Mouse (Mus musculus) intestine, embryonic 15.5 days (tissue): ENCODE measurements at regions not wholly inside any gene's neighbourhood (a gene's known extent, or its start where the extent isn't known, plus 50 kb on each side); places are given as distances from the start of the nearest gene placed in this dataset.

ENCODE experiments used
- ATAC-seq: fragments of 200-750 bp; cut with Nextera tagmentation; 2 replicates; pipeline ENCODE4 v1.8.0; 2017; ENCODE audit warnings: moderate TSS enrichment, moderate library complexity
- H3K27ac ChIP-seq: fragments of 300-500 bp; sonication (generic); 2 replicates; pipeline ENCODE4 v1.5.1; 2015; ENCODE audit warnings: mild to moderate bottlenecking, inconsistent platforms
- H3K27me3 ChIP-seq: fragments of 300-500 bp; sonication (generic); replicated peaks from 2 replicates; pipeline ENCODE4 v1.6.1; 2015; ENCODE audit warnings: inconsistent platforms
- H3K36me3 ChIP-seq: fragments of 300-500 bp; sonication (generic); 2 replicates; pipeline ENCODE4 v1.6.1; 2015; ENCODE audit warnings: inconsistent platforms
- H3K4me1 ChIP-seq: fragments of 300-500 bp; sonication (generic); replicated peaks from 2 replicates; pipeline ENCODE4 v1.6.1; 2015; ENCODE audit warnings: inconsistent platforms
- H3K4me2 ChIP-seq: fragments of 300-500 bp; sonication (generic); replicated peaks from 2 replicates; pipeline ENCODE4 v1.6.1; 2015; ENCODE audit warnings: mild to moderate bottlenecking, inconsistent platforms
- H3K4me3 ChIP-seq: fragments of 300-500 bp; sonication (generic); replicated peaks from 2 replicates; pipeline ENCODE4 v1.5.1; 2015; ENCODE audit warnings: inconsistent platforms
- H3K9ac ChIP-seq: fragments of 300-500 bp; sonication (generic); 2 replicates; pipeline ENCODE4 v1.6.1; 2015; ENCODE audit warnings: inconsistent platforms
- H3K9me3 ChIP-seq: fragments of 300-500 bp; sonication (generic); 2 replicates; pipeline ENCODE4 v1.6.1; 2016; ENCODE audit warnings: inconsistent platforms
- WGBS: fragments of 180-500 bp; shearing (Covaris S2); methylation state at CpG from one replicate; pipeline ENCODE4 v1.1.7; 2015; 5-methylcytosine and 5-hydroxymethylcytosine counted together

- Histone ChIP-seq H3K4me3 (no peak overlapping the region), H3K4me2 (no peak overlapping the region), H3K9ac (no peak overlapping the region), H3K27me3 (no peaks in the 10 kb centered on the region), H3K9me3 (no peaks in the 10 kb centered on the region), H3K4me1 (peaks cover 13% of the 10 kb centered on the region; the same call in 1 of the 2 replicates), H3K36me3 (no peaks in the 10 kb centered on the region), H3K27ac (no peak overlapping the region)
- no peak for ATAC-seq
- WGBS: 63% methylated on average over 1 of the region's 1 CpGs
These were observed 83.8 kb downstream of the Eif4e start for GRCm38 (mm10) chr3:138609749-138610148.

GRCm38 (mm10) chr3:138612884-138613653 lies 87.1 kb downstream of the Eif4e start:
- Histone ChIP-seq H3K36me3 (no peaks in the 10 kb centered on the region), H3K4me3 (no peak overlapping the region), H3K9ac (no peak overlapping the region), H3K4me1 (peaks cover 11% of the 10 kb centered on the region; the same call in 1 of the 2 replicates), H3K27ac (no peak overlapping the region), H3K27me3 (no peaks in the 10 kb centered on the region), H3K9me3 (no peaks in the 10 kb centered on the region), H3K4me2 (0 out of 2 replicates have a peak overlapping the region, but pooled peaks have one; percentile 18)
- WGBS: 42% methylated on average over 9 of the region's 9 CpGs
- peak; percentile 69 for ATAC-seq

DNA sequence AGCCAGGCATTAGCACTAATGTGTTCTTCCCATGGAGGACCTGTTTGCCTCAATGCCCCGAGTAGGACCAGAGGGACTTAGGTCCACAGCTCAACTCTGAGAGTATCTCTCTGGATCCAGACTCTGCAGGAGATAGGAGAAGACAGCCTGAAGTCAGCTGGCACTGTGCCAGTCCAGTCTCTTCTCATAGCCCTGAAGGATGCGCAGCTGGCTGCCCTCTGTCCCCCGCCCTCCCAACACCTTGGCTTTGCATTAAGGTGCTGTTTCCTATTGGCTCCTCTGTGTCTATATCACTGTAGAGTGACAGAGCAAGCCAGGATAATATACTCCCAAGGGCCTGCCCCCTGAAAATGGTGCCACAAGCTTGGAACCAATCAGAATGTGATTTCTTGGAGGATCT lies 87.7 kb downstream of the Eif4e start:
- peak; percentile 23; the same call in 1 of the 2 replicates for ATAC-seq
- Histone ChIP-seq H3K4me3 (no peak overlapping the region), H3K4me2 (no peak overlapping the region), H3K27ac (no peak overlapping the region), H3K9ac (no peak overlapping the region), H3K27me3 (no peaks in the 10 kb centered on the region), H3K36me3 (no peaks in the 10 kb centered on the region), H3K9me3 (no peaks in the 10 kb centered on the region), H3K4me1 (peaks cover 11% of the 10 kb centered on the region; the same call in 1 of the 2 replicates)
- WGBS: 84% methylated on average over 3 of the region's 3 CpGs

DNA sequence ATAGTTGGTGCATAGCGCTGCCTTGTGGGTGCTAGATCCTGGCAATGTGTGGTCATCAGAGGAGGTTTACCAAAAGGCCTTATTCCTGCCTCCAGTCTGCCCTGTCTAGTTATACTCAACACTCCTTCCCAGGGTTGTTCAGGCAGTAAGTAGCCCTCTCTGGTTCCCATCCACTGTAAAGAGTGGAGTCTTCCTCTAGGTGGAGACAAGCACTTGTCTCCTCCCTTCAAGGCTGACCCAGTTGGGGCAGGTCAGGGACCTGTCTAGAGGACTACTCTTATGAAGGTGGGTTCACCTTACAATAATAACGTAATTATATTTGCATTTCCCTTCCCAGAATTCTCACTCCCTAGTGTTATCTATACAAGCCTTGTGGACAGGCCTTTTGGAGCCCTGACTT lies 88.9 kb downstream of the Eif4e start:
- no peak for ATAC-seq
- Histone ChIP-seq H3K9me3 (no peaks in the 10 kb centered on the region), H3K4me3 (no peak overlapping the region), H3K4me2 (no peak overlapping the region), H3K36me3 (no peaks in the 10 kb centered on the region), H3K9ac (no peak overlapping the region), H3K27me3 (no peaks in the 10 kb centered on the region), H3K4me1 (peaks cover 11% of the 10 kb centered on the region; the same call in 1 of the 2 replicates), H3K27ac (no peak overlapping the region)
- WGBS: 86% methylated on average over 2 of the region's 2 CpGs

GRCm38 (mm10) chr3:138620263-138620662 lies 94.3 kb downstream of the Eif4e start:
- no peak overlapping the region for H3K4me3 ChIP-seq
- ATAC-seq: no peak
- WGBS: 83% methylated on average over 4 of the region's 4 CpGs

GRCm38 (mm10) chr3:138624128-138624527 lies 98.1 kb downstream of the Eif4e start:
- H3K9me3 ChIP-seq: no peaks in the 10 kb centered on the region
- H3K4me3 ChIP-seq: no peak overlapping the region
- no peaks in the 10 kb centered on the region for H3K27me3 ChIP-seq
- ATAC-seq: no peak
- no peaks in the 10 kb centered on the region for H3K36me3 ChIP-seq
- no peak overlapping the region for H3K4me2 ChIP-seq
- 79% methylated on average over 2 of the region's 2 CpGs for WGBS
- no peaks in the 10 kb centered on the region for H3K4me1 ChIP-seq
- no peak overlapping the region for H3K9ac ChIP-seq
- no peak overlapping the region for H3K27ac ChIP-seq

More at GRCm38 (mm10) chr3:138620263-138620662, 94.3 kb downstream of the Eif4e start:
- Histone ChIP-seq H3K27ac (no peak overlapping the region), H3K9ac (no peak overlapping the region), H3K27me3 (no peaks in the 10 kb centered on the region), H3K9me3 (no peaks in the 10 kb centered on the region), H3K4me1 (no peaks in the 10 kb centered on the region), H3K36me3 (no peaks in the 10 kb centered on the region), H3K4me2 (no peak overlapping the region)

GRCm38 (mm10) chr3:138626230-138626629 lies 100.3 kb downstream of the Eif4e start:
- Histone ChIP-seq H3K36me3 (no peaks in the 10 kb centered on the region), H3K4me2 (no peak overlapping the region), H3K27me3 (no peaks in the 10 kb centered on the region), H3K9ac (no peak overlapping the region), H3K4me3 (no peak overlapping the region), H3K9me3 (no peaks in the 10 kb centered on the region), H3K4me1 (no peaks in the 10 kb centered on the region), H3K27ac (no peak overlapping the region)
- WGBS: 81% methylated on average over 4 of the region's 4 CpGs
- ATAC-seq: no peak

DNA sequence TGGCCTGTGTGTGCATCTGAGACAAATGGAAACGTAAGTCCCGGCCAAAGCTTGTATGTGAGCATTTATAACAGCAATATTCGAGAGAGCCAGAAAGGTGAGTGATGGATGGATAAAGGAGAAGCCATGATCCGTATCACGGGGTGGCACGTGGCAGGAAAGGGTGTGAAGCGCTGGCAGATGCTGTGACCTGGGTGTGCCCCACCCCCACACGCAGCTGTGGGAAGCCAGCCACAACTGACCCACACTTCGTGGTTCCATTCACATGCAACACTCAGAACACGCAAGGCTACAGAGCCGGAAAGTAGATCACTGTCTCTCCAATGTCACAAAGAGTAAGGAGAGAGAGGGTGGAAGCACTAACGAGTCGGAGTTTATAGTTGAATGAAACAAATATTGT lies 104.3 kb downstream of the Eif4e start:
- no peak overlapping the region for H3K27ac ChIP-seq
- no peak overlapping the region for H3K4me2 ChIP-seq
- ATAC-seq: no peak
- 88% methylated on average over 13 of the region's 13 CpGs for WGBS
- no peaks in the 10 kb centered on the region for H3K4me1 ChIP-seq
- H3K9ac ChIP-seq: no peak overlapping the region
- H3K27me3 ChIP-seq: no peaks in the 10 kb centered on the region
- H3K9me3 ChIP-seq: no peaks in the 10 kb centered on the region
- H3K36me3 ChIP-seq: no peaks in the 10 kb centered on the region
- H3K4me3 ChIP-seq: no peak overlapping the region

GRCm38 (mm10) chr3:138632086-138632485 lies 106.1 kb downstream of the Eif4e start:
- no peaks in the 10 kb centered on the region for H3K4me1 ChIP-seq
- no peak for ATAC-seq
- 53% methylated on average over 2 of the region's 2 CpGs for WGBS
- no peak overlapping the region for H3K27ac ChIP-seq
- H3K9me3 ChIP-seq: no peaks in the 10 kb centered on the region
- H3K27me3 ChIP-seq: no peaks in the 10 kb centered on the region
- H3K4me3 ChIP-seq: no peak overlapping the region
- no peak overlapping the region for H3K9ac ChIP-seq
- no peak overlapping the region for H3K4me2 ChIP-seq
- H3K36me3 ChIP-seq: no peaks in the 10 kb centered on the region

DNA sequence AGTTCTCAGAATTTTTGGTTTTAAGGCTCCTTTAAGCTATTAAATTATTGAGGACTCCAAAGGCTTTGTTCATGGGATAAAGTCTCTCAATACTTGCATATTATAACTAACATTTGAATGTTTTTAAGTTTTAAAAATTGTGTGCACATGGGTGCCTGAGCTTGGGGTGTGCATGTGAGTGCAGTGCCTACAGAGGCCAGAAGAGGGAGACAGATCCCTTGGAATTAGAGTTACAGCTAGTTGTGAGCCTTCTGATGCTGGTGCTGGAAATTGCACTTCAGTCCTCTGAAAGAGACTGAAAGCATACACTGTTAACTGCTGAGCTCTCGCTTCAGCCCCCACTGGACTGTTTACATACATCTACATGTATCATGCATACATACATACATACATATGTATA lies 100.0 kb upstream of the Tspan5 start:
- Histone ChIP-seq H3K4me2 (no peak overlapping the region), H3K27ac (no peak overlapping the region), H3K9ac (no peak overlapping the region), H3K9me3 (no peaks in the 10 kb centered on the region), H3K4me3 (no peak overlapping the region), H3K36me3 (no peaks in the 10 kb centered on the region), H3K27me3 (no peaks in the 10 kb centered on the region), H3K4me1 (peaks cover 9% of the 10 kb centered on the region; the same call in 1 of the 2 replicates)
- ATAC-seq: no peak
- WGBS: 100% methylated on average over 1 of the region's 1 CpGs

GRCm38 (mm10) chr3:138643951-138644285 lies 98.1 kb upstream of the Tspan5 start:
- Histone ChIP-seq H3K27me3 (no peaks in the 10 kb centered on the region), H3K9me3 (no peaks in the 10 kb centered on the region), H3K9ac (peak overlapping the region; percentile 18), H3K4me2 (peak overlapping the region; percentile 74), H3K36me3 (no peaks in the 10 kb centered on the region), H3K4me1 (peaks cover 9% of the 10 kb centered on the region; the same call in 1 of the 2 replicates), H3K4me3 (peak overlapping the region; percentile 32), H3K27ac (no peak overlapping the region)
- 25% methylated on average over 15 of the region's 15 CpGs for WGBS
- ATAC-seq: peak; percentile 18; the same call in 1 of the 2 replicates

DNA sequence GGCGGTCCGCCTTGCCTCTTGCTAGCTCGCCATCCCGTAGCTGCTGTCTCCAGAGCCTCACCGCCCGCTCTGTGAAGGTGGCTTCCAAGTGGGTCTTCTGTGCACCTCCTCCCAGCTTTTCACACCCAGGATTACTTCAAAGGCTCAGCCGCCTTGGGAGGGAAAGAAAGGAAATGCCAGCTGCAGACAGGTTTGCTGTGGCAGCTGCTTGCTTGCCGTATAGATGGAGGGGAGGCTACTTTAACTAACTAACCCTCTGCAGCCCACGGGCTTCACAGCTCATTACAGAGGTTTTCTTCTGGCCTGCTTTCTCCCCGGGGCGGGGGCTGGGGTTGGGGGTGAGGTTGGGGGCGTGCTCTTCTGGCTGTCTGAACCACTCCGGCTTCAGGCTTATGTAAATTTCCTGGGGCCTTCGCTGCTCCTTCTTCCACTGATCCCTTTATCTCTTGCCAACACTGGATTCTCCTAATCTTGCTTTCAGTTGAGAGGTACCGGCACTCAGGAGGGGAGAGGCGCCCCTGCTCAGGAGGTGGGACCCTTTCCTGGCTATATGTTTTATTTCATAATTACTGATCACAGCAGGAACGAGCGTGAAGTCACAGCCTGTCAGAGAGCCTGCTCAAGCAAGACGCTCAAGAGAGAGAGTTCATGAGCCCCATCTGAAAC lies 97.6 kb upstream of the Tspan5 start:
- Histone ChIP-seq H3K4me2 (peak overlapping the region; percentile 74), H3K4me1 (peaks cover 9% of the 10 kb centered on the region; the same call in 1 of the 2 replicates), H3K36me3 (no peaks in the 10 kb centered on the region), H3K27ac (no peak overlapping the region), H3K27me3 (no peaks in the 10 kb centered on the region), H3K4me3 (peak overlapping the region; percentile 32), H3K9ac (peak overlapping the region; percentile 18), H3K9me3 (no peaks in the 10 kb centered on the region)
- WGBS: 3% methylated on average over 19 of the region's 19 CpGs
- peak; percentile 84 for ATAC-seq
